Comparison of ENCODE assay signal across 8 mouse cellular contexts in the genomic region with DNA sequence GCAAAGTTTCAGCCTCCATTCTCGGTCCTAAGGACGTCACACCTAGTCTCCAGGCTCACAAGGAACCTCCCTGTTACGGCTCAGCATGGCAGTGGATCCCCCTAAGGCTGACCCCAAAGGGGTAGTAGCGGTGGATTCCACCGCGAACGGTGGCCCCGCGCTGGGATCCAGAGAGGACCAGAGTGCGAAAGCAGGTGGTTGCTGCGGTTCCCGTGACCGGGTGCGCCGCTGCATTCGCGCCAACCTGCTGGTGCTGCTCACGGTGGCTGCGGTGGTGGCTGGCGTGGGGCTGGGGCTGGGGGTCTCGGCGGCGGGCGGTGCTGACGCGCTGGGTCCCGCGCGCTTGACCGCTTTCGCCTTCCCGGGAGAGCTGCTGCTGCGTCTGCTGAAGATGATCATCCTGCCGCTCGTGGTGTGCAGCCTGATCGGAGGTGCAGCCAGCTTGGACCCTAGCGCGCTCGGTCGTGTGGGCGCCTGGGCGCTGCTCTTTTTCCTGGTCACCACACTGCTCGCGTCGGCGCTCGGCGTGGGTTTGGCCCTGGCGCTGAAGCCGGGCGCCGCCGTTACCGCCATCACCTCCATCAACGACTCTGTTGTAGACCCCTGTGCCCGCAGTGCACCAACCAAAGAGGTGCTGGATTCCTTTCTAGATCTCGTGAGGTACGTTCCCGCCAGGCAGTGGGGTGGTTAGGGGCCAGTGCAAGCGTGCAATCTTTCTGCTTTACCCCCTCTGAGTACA. TPM values are rescaled to one million over a fixed set of nuclear protein-coding genes. Genes with fewer than 3 reads are reported as not detected.
DNase-seq lines count a peak whose midpoint lies in the region; ATAC-seq and TF ChIP-seq lines count a peak whose summit lies in the region.

No protein-coding gene starts in this region.

- H3K4me3 ChIP-seq in embryonic facial prominence, embryonic 11.5 days (ENCODE audit: low read depth, low read length), result peak overlapping the region; percentile 71
- peak overlapping the region; percentile 46 for H3K4me3 ChIP-seq in hindbrain, embryonic 12.5 days
- peak overlapping the region; percentile 57 for H3K4me3 ChIP-seq in liver, adult 2 months (ENCODE audit: insufficient read depth, low read depth, low read length)
- peak overlapping the region; percentile 97 for H3K4me3 ChIP-seq in myocyte

- no peaks in the 10 kb centered on the region; the same call in 1 of the 2 replicates for H3K27me3 ChIP-seq in embryonic facial prominence, embryonic 11.5 days (ENCODE audit: control insufficient read depth, insufficient read depth, low read length)
- no peaks in the 10 kb centered on the region for H3K27me3 ChIP-seq in hindbrain, embryonic 12.5 days
- 0 out of 2 replicates have a peak, but pooled peaks cover 2% of the 10 kb centered on the region for H3K27me3 ChIP-seq in liver, adult 2 months (ENCODE audit: control insufficient read depth, insufficient read depth, low read length)
- H3K27me3 ChIP-seq in myocyte (ENCODE audit: control insufficient read depth, insufficient read depth, insufficient read length), result no peaks in the 10 kb centered on the region

- TF ChIP-seq CTCF in liver, adult 2 months (IDR thresholded peaks at IDR 0.05; ENCODE audit: low read depth, low read length), result no peak

- TF ChIP-seq POLR2A in liver, adult 2 months (IDR thresholded peaks at IDR 0.05; ENCODE audit: extremely low read depth, insufficient read depth, low read length), result no peak
- TF ChIP-seq POLR2A in myocyte (IDR thresholded peaks at IDR 0.05; ENCODE audit: insufficient read length, low read depth), result peak; percentile 62

- no peaks in the 10 kb centered on the region for H3K79me2 ChIP-seq in liver, adult 2 months (ENCODE audit: control insufficient read depth, insufficient read depth, low read length)
- peaks cover 54% of the 10 kb centered on the region for H3K79me2 ChIP-seq in myocyte (ENCODE audit: control insufficient read depth, insufficient read depth)

- peak overlapping the region; percentile 61 for H3ac ChIP-seq in myocyte (ENCODE audit: control insufficient read depth, insufficient read length)

- under 1% methylated on average over 46 of the region's 60 CpGs for WGBS in embryonic facial prominence, embryonic 11.5 days
- WGBS in hindbrain, embryonic 12.5 days, result under 1% methylated on average over 60 of the region's 60 CpGs
- 2% methylated on average over 55 of the region's 60 CpGs for WGBS in liver, adult 2 months

- peak overlapping the region; percentile 100 for H3K4me2 ChIP-seq in embryonic facial prominence, embryonic 11.5 days (ENCODE audit: low read depth, low read length)
- H3K4me2 ChIP-seq in hindbrain, embryonic 12.5 days (replicated peaks), result peak overlapping the region; percentile 97
- peak overlapping the region; percentile 75 for H3K4me2 ChIP-seq in myocyte (ENCODE audit: low read depth)

- ATAC-seq in CD4-positive, CD25-positive, alpha-beta regulatory T cell, adult 4 months, result peak; percentile 5
- peak; percentile 10; the same call in 1 of the 2 replicates for ATAC-seq in embryonic facial prominence, embryonic 11.5 days (replicated peaks; ENCODE audit: insufficient number of reproducible peaks, low FRiP score, low TSS enrichment, low read depth)
- ATAC-seq in hindbrain, embryonic 12.5 days (ENCODE audit: low FRiP score), result peak; percentile 42

- H3K4me1 ChIP-seq in embryonic facial prominence, embryonic 11.5 days (ENCODE audit: control insufficient read depth, insufficient read depth, low read length), result peaks cover 5% of the 10 kb centered on the region; the same call in 1 of the 2 replicates
- H3K4me1 ChIP-seq in hindbrain, embryonic 12.5 days, result peaks cover 36% of the 10 kb centered on the region
- H3K4me1 ChIP-seq in liver, adult 2 months (ENCODE audit: control insufficient read depth, insufficient read depth, low read length), result no peaks in the 10 kb centered on the region

- H3K27ac ChIP-seq in embryonic facial prominence, embryonic 11.5 days (replicated peaks; ENCODE audit: low read depth, low read length), result no peak overlapping the region
- H3K27ac ChIP-seq in hindbrain, embryonic 12.5 days, result no peak overlapping the region
- H3K27ac ChIP-seq in liver, adult 2 months (replicated peaks; ENCODE audit: insufficient read depth, low read depth, low read length), result no peak overlapping the region

- H3K9ac ChIP-seq in embryonic facial prominence, embryonic 11.5 days (replicated peaks; ENCODE audit: low read length), result peak overlapping the region; percentile 77
- peak overlapping the region; percentile 52 for H3K9ac ChIP-seq in hindbrain, embryonic 12.5 days
- peak overlapping the region; percentile 63 for H3K9ac ChIP-seq in liver, adult 2 months (ENCODE audit: low read depth, low read length)

- peak; percentile 35 to 71 for DNase-seq in adrenal gland, adult (ENCODE audit: inconsistent age in 2 of 2, low spot score in 1 of 2)
- no peak for DNase-seq in adrenal gland, postnatal 4 days (ENCODE audit: low spot score in 2 of 2)
- no peak for DNase-seq in embryonic facial prominence, embryonic 11.5 days (ENCODE audit: low spot score)
- DNase-seq in liver, adult 2 months (ENCODE audit: extremely low read depth, low read depth, low spot score), result no peak
- DNase-seq in thymus, postnatal 36 days, result peak; percentile 48 to 60

- no peaks in the 10 kb centered on the region for H3K36me3 ChIP-seq in embryonic facial prominence, embryonic 11.5 days (replicated peaks; ENCODE audit: control insufficient read depth, insufficient read depth, low read depth, low read length)
- no peaks in the 10 kb centered on the region for H3K36me3 ChIP-seq in hindbrain, embryonic 12.5 days
- no peaks in the 10 kb centered on the region for H3K36me3 ChIP-seq in liver, adult 2 months (ENCODE audit: control insufficient read depth, insufficient read depth, low read length)
- H3K36me3 ChIP-seq in myocyte (ENCODE audit: control insufficient read depth, insufficient read depth), result peaks cover 9% of the 10 kb centered on the region

- H3K9me3 ChIP-seq in embryonic facial prominence, embryonic 11.5 days (replicated peaks; ENCODE audit: control insufficient read depth, low read length), result no peaks in the 10 kb centered on the region
- no peaks in the 10 kb centered on the region; the same call in 1 of the 2 replicates for H3K9me3 ChIP-seq in hindbrain, embryonic 12.5 days (replicated peaks)

TF ChIP-seq in myocyte, 11 proteins besides CTCF, POLR2A, EP300 and RAD21:
- TF ChIP-seq SRF (IDR thresholded peaks at IDR 0.05; ENCODE audit: control insufficient read depth, insufficient read length, low read depth) (no peak), MYOD1 (IDR thresholded peaks at IDR 0.05; ENCODE audit: control insufficient read depth in 1 of 3, insufficient read length in 2 of 3, low read depth in 2 of 3) (peak in 1 of 3 experiments; percentile 28), TCF3 (IDR thresholded peaks at IDR 0.05; ENCODE audit: insufficient read length, low read depth) (no peak)

RNA-seq across cellular contexts. Expression of gene Slc1a5, which starts 0.8 kb away (rescaled TPM):
- total RNA-seq in adrenal gland, postnatal 4 days (2021), result 10 to 100 TPM; 60.8 to 61.0 TPM
- polyA plus RNA-seq in CD4-positive, CD25-positive, alpha-beta regulatory T cell, adult 4 months (2017; shearing (Covaris generic)), result 100 to 1,000 TPM; 142 to 182 TPM
- polyA plus RNA-seq in embryonic facial prominence, embryonic 11.5 days (2014; fragmentation: Nextera tagmentation; extraction: Ambion mirVana), result 19.6 and 19.7 TPM in 2 replicates
- 20.2 and 20.5 TPM in 2 replicates for polyA plus RNA-seq in hindbrain, embryonic 12.5 days (2016; fragmentation: Nextera tagmentation; extraction: Ambion mirVana)
- 1.8 and 3.4 TPM in 2 replicates for total RNA-seq in liver, adult 2 months (2014; rRNA removed)
- 2.6 and 4.2 TPM in 2 replicates for polyA plus RNA-seq in liver, adult 2 months (2012; rRNA removed)
- polyA plus RNA-seq in myocyte (2012; fragmentation: generic; extraction: Trizol), result 113 TPM

RNA-seq across cellular contexts. Expression of gene Strn4, which starts 33.7 kb away (rescaled TPM):
- 100 to 1,000 TPM in 1 of 2 experiments, 10 to 100 TPM in 1; 96.9 to 106 TPM for total RNA-seq in adrenal gland, postnatal 4 days (2021)
- polyA plus RNA-seq in CD4-positive, CD25-positive, alpha-beta regulatory T cell, adult 4 months (2017; shearing (Covaris generic)), result 10 to 100 TPM; 19.2 TPM
- 102 and 121 TPM in 2 replicates for polyA plus RNA-seq in embryonic facial prominence, embryonic 11.5 days (2014; fragmentation: Nextera tagmentation; extraction: Ambion mirVana)
- 180 and 183 TPM in 2 replicates for polyA plus RNA-seq in hindbrain, embryonic 12.5 days (2016; fragmentation: Nextera tagmentation; extraction: Ambion mirVana)
- 18.7 and 26.3 TPM in 2 replicates for total RNA-seq in liver, adult 2 months (2014; rRNA removed)
- polyA plus RNA-seq in liver, adult 2 months (2012; rRNA removed), result 39.5 and 52.7 TPM in 2 replicates
- 51.8 TPM for polyA plus RNA-seq in myocyte (2012; fragmentation: generic; extraction: Trizol)

RNA-seq across cellular contexts. Expression of gene Fkrp, which starts 34.5 kb away (rescaled TPM):
- total RNA-seq in adrenal gland, postnatal 4 days (2021), result 10 to 100 TPM; 26.3 to 29.0 TPM
- polyA plus RNA-seq in CD4-positive, CD25-positive, alpha-beta regulatory T cell, adult 4 months (2017; shearing (Covaris generic)), result 10 to 100 TPM in 1 of 2 experiments, 1 to 10 TPM in 1; 6.8 to 11.2 TPM
- polyA plus RNA-seq in embryonic facial prominence, embryonic 11.5 days (2014; fragmentation: Nextera tagmentation; extraction: Ambion mirVana), result 21.0 and 24.9 TPM in 2 replicates
- polyA plus RNA-seq in hindbrain, embryonic 12.5 days (2016; fragmentation: Nextera tagmentation; extraction: Ambion mirVana), result 38.7 and 39.1 TPM in 2 replicates
- 5.5 and 6.3 TPM in 2 replicates for total RNA-seq in liver, adult 2 months (2014; rRNA removed)
- 14.3 and 15.3 TPM in 2 replicates for polyA plus RNA-seq in liver, adult 2 months (2012; rRNA removed)
- 26.7 TPM for polyA plus RNA-seq in myocyte (2012; fragmentation: generic; extraction: Trizol)

RNA-seq across cellular contexts. Expression of gene Ap2s1, which starts 43.8 kb away (rescaled TPM):
- total RNA-seq in adrenal gland, postnatal 4 days (2021), result 100 to 1,000 TPM; 169 to 179 TPM
- 10 to 100 TPM; 60.7 to 73.1 TPM for polyA plus RNA-seq in CD4-positive, CD25-positive, alpha-beta regulatory T cell, adult 4 months (2017; shearing (Covaris generic))
- polyA plus RNA-seq in embryonic facial prominence, embryonic 11.5 days (2014; fragmentation: Nextera tagmentation; extraction: Ambion mirVana), result 262 and 279 TPM in 2 replicates
- polyA plus RNA-seq in hindbrain, embryonic 12.5 days (2016; fragmentation: Nextera tagmentation; extraction: Ambion mirVana), result 262 and 292 TPM in 2 replicates
- total RNA-seq in liver, adult 2 months (2014; rRNA removed), result 116 and 134 TPM in 2 replicates
- polyA plus RNA-seq in liver, adult 2 months (2012; rRNA removed), result 171 and 195 TPM in 2 replicates
- polyA plus RNA-seq in myocyte (2012; fragmentation: generic; extraction: Trizol), result 247 TPM

Comparison
In these comparisons a context has a peak if more than half of its experiments do, and no peak if none do; other contexts are left out.
1. DNase-seq: peak in adrenal gland, adult (2 of 2) and thymus, postnatal 36 days (2 of 2); none in adrenal gland, postnatal 4 days (0 of 2), embryonic facial prominence, embryonic 11.5 days (single experiment) and liver, adult 2 months (single experiment).
2. H3K4me3 ChIP-seq: peak in every context shown above with its lines; median percentile 97 in myocyte; 71 in embryonic facial prominence, embryonic 11.5 days; 57 in liver, adult 2 months; 46 in hindbrain, embryonic 12.5 days.
3. Peak in every context shown above with its lines, with median percentiles within 50 percentile points of each other: ATAC-seq, H3K4me2 ChIP-seq and H3K9ac ChIP-seq.